In genomic region chr7:4119344-4119902, GRCm38 (mm10) we compare ENCODE assay signal across 8 mouse cellular contexts. TPM values are rescaled to one million over a fixed set of nuclear protein-coding genes. Genes with fewer than 3 reads are reported as not detected.
DNase-seq lines count a peak whose midpoint lies in the region; ATAC-seq and TF ChIP-seq lines count a peak whose summit lies in the region.

TSS of gene Ttyh1 (plus strand) at chr7:4119408.

- no peak for ATAC-seq in embryonic facial prominence, embryonic 15.5 days (ENCODE audit: insufficient number of reproducible peaks, low FRiP score, low TSS enrichment, low read depth)
- peak; percentile 56 for ATAC-seq in kidney, postnatal 0 days (replicated peaks; ENCODE audit: low FRiP score, low read depth)
- no peak for ATAC-seq in liver, embryonic 15.5 days (ENCODE audit: insufficient read depth)

- DNase-seq in heart, adult 11 months, result peak; percentile 90
- DNase-seq in heart, postnatal 25 days (ENCODE audit: low spot score), result no peak
- peak; percentile 67 for DNase-seq in R1 (ENCODE audit: low read depth, low spot score)
- DNase-seq in kidney, postnatal 0 days (ENCODE audit: low spot score), result no peak
- peak; percentile 81 for DNase-seq in right cerebral cortex, postnatal 25 days
- DNase-seq in adrenal gland, postnatal 10 days, result no peak

- H3K4me3 ChIP-seq in embryonic facial prominence, embryonic 15.5 days (replicated peaks), result peak within 1 kb of the TSS; percentile 51
- H3K4me3 ChIP-seq in kidney, postnatal 0 days (replicated peaks; ENCODE audit: low read depth, low read length), result peak within 1 kb of the TSS; percentile 32
- no peak within 1 kb of the TSS; the same call in 1 of the 2 replicates for H3K4me3 ChIP-seq in liver, embryonic 15.5 days (replicated peaks)

- peaks cover 22% of the 10 kb centered on the region for H3K4me1 ChIP-seq in embryonic facial prominence, embryonic 15.5 days
- H3K4me1 ChIP-seq in kidney, postnatal 0 days (replicated peaks; ENCODE audit: insufficient read depth, low read length), result no peaks in the 10 kb centered on the region; the same call in 1 of the 2 replicates
- H3K4me1 ChIP-seq in liver, embryonic 15.5 days (replicated peaks), result peaks cover 7% of the 10 kb centered on the region; the same call in 1 of the 2 replicates

- H3K9me3 ChIP-seq in embryonic facial prominence, embryonic 15.5 days (replicated peaks), result no peaks in the 10 kb centered on the region
- H3K9me3 ChIP-seq in kidney, postnatal 0 days (replicated peaks; ENCODE audit: low read length), result no peaks in the 10 kb centered on the region
- H3K9me3 ChIP-seq in liver, embryonic 15.5 days (replicated peaks), result no peaks in the 10 kb centered on the region

- no peaks in the 10 kb centered on the region for H3K36me3 ChIP-seq in embryonic facial prominence, embryonic 15.5 days
- H3K36me3 ChIP-seq in kidney, postnatal 0 days (ENCODE audit: insufficient read depth, low read length), result no peaks in the 10 kb centered on the region
- H3K36me3 ChIP-seq in liver, embryonic 15.5 days (replicated peaks), result no peaks in the 10 kb centered on the region

- intact Hi-C loops in heart, postnatal 25 days (cut with DNase I), result no loop called here

- H3K27me3 ChIP-seq in embryonic facial prominence, embryonic 15.5 days, result peaks cover 21% of the 10 kb centered on the region
- peaks cover 10% of the 10 kb centered on the region for H3K27me3 ChIP-seq in kidney, postnatal 0 days (ENCODE audit: insufficient read depth, low read length)
- H3K27me3 ChIP-seq in liver, embryonic 15.5 days, result peaks cover 61% of the 10 kb centered on the region

- H3K9ac ChIP-seq in embryonic facial prominence, embryonic 15.5 days, result peak within 1 kb of the TSS; percentile 28; the same call in 1 of the 2 replicates
- H3K9ac ChIP-seq in kidney, postnatal 0 days (ENCODE audit: low read depth, low read length), result 0 out of 2 replicates have a peak within 1 kb of the TSS, but pooled peaks have one; percentile 9
- H3K9ac ChIP-seq in liver, embryonic 15.5 days, result no peak within 1 kb of the TSS

- peak within 1 kb of the TSS; percentile 86 for H3K4me2 ChIP-seq in embryonic facial prominence, embryonic 15.5 days (replicated peaks)
- H3K4me2 ChIP-seq in kidney, postnatal 0 days (ENCODE audit: low read length), result peak within 1 kb of the TSS; percentile 59
- H3K4me2 ChIP-seq in liver, embryonic 15.5 days, result peak within 1 kb of the TSS; percentile 33; the same call in 1 of the 2 replicates

- WGBS in embryonic facial prominence, embryonic 15.5 days, result 2% methylated on average over 35 of the region's 37 CpGs
- 2% methylated on average over 27 of the region's 37 CpGs for WGBS in kidney, postnatal 0 days
- 2% methylated on average over 36 of the region's 37 CpGs for whole genome bisulfite sequencing in liver, embryonic 15.5 days (ENCODE audit: insufficient replicate concordance)

- peak; percentile 53 for TF ChIP-seq CTCF in kidney, postnatal 0 days (IDR thresholded peaks at IDR 0.05; ENCODE audit: low read depth)

- no peak within 1 kb of the TSS for H3K27ac ChIP-seq in embryonic facial prominence, embryonic 15.5 days (replicated peaks)
- no peak within 1 kb of the TSS for H3K27ac ChIP-seq in kidney, postnatal 0 days
- no peak within 1 kb of the TSS for H3K27ac ChIP-seq in liver, embryonic 15.5 days (replicated peaks)

RNA-seq across cellular contexts. Expression of gene Ttyh1, which starts in this region (rescaled TPM):
- total RNA-seq in heart, postnatal 25 days (2021), result under 1 TPM; 0.68 to 0.75 TPM
- polyA plus RNA-seq in embryonic facial prominence, embryonic 15.5 days (2015; fragmentation: Nextera tagmentation; extraction: Ambion mirVana), result 6.2 and 6.7 TPM in 2 replicates
- 1.5 and 1.9 TPM in 2 replicates for polyA plus RNA-seq in kidney, postnatal 0 days (2015; fragmentation: Nextera tagmentation; extraction: Ambion mirVana)
- polyA plus RNA-seq in liver, embryonic 15.5 days (2015; fragmentation: Nextera tagmentation; extraction: Ambion mirVana), result 0.38 and 0.39 TPM in 2 replicates
- 1 to 10 TPM; 6.4 to 9.1 TPM for total RNA-seq in adrenal gland, postnatal 10 days (2021)

Comparison
In these comparisons a context has a peak if more than half of its experiments do, and no peak if none do; other contexts are left out.
1. RNA of gene Ttyh1 (total RNA-seq): 6.4 to 9.1 TPM in adrenal gland, postnatal 10 days; 0.68 to 0.75 TPM in heart, postnatal 25 days; every median in the first group is over 4 times any median in the second.
2. DNase-seq: peak in heart, adult 11 months (single experiment), R1 (single experiment) and right cerebral cortex, postnatal 25 days (single experiment); none in heart, postnatal 25 days (single experiment), kidney, postnatal 0 days (single experiment) and adrenal gland, postnatal 10 days (single experiment).
3. H3K4me2 ChIP-seq: peak in every context shown above with its lines; median percentile 86 in embryonic facial prominence, embryonic 15.5 days; 59 in kidney, postnatal 0 days; 33 in liver, embryonic 15.5 days.